Mouse (Mus musculus) testis, adult 2 months (tissue): ENCODE data around the gene Alkal2.

Source experiments
- CTCF ChIP-seq: fragments of 200-500 bp; IDR thresholded peaks from 2 replicates; pipeline ENCODE4 v1.5.1; 2012; ENCODE audit warnings: low read depth, mild to moderate bottlenecking, inconsistent platforms, low read length, moderate library complexity; ENCODE audit not compliant: control insufficient read depth, insufficient read depth, insufficient replicate concordance
- POLR2A ChIP-seq: fragments of 200-500 bp; IDR thresholded peaks from 2 replicates; pipeline ENCODE4 v1.6.1; 2012; ENCODE audit warnings: low read depth, mild to moderate bottlenecking, inconsistent platforms, low read length, moderate library complexity; ENCODE audit not compliant: control insufficient read depth

GRCm38 (mm10) chr12:30850902-30851301 is 33.2 kb upstream of the Alkal2 start:
- TF ChIP-seq POLR2A (no peak), CTCF (no peak)
